9 mouse cellular contexts compared by ENCODE assay signal in genomic region chr15:36939153-36939552, GRCm38 (mm10).
A peak's percentile ranks its signal among the peaks of the same experiment; 100 is the strongest.
DNase-seq lines count a peak whose midpoint lies in the region; ATAC-seq and TF ChIP-seq lines count a peak whose summit lies in the region.
"Had no signal": no experiment of that assay in that cellular context is flagged by ENCODE, and none has a peak within 500 bp of the region (broad histone marks: within the 10 kb centered on the region; RNA-seq: fewer than 3 reads in every experiment).

No protein-coding gene starts in this region.

- peaks cover 25% of the 10 kb centered on the region for H3K4me1 ChIP-seq in erythroblast, embryonic 14.5 days (ENCODE audit: control insufficient read depth)
- peaks cover 14% of the 10 kb centered on the region for H3K4me1 ChIP-seq in testis, adult 2 months (ENCODE audit: control insufficient read depth, insufficient read depth, low read length)
- peaks cover 20% of the 10 kb centered on the region for H3K4me1 ChIP-seq in liver, embryonic 13.5 days (replicated peaks)

- TF ChIP-seq CTCF in testis, adult 2 months (IDR thresholded peaks at IDR 0.05; ENCODE audit: control insufficient read depth, insufficient read depth, insufficient replicate concordance, low read depth, low read length), result no peak

- H3K27me3 ChIP-seq in erythroblast, embryonic 14.5 days (ENCODE audit: control insufficient read depth), result peaks cover 3% of the 10 kb centered on the region; the same call in 1 of the 2 replicates
- H3K27me3 ChIP-seq in testis, adult 2 months (ENCODE audit: control insufficient read depth, insufficient read depth, low read length), result no peaks in the 10 kb centered on the region
- H3K27me3 ChIP-seq in liver, embryonic 13.5 days, result no peaks in the 10 kb centered on the region

- peak overlapping the region; percentile 81 for H3K4me2 ChIP-seq in liver, embryonic 13.5 days

- peak overlapping the region; percentile 71; the same call in 1 of the 2 replicates for H3K9ac ChIP-seq in liver, embryonic 13.5 days

- no peaks in the 10 kb centered on the region for H3K9me3 ChIP-seq in erythroblast, embryonic 14.5 days (ENCODE audit: control insufficient read depth, low read length)
- no peaks in the 10 kb centered on the region for H3K9me3 ChIP-seq in liver, embryonic 13.5 days (replicated peaks)

- DNase-seq in testis, postnatal 10 days (ENCODE audit: low spot score), result no peak
- DNase-seq in liver, embryonic 13.5 days, result no peak
- no peak for DNase-seq in T-cell, adult 2 months (ENCODE audit: low spot score)
- no peak for DNase-seq in adrenal gland, postnatal 14 days
- DNase-seq in thymus, postnatal 4 days, result no peak

- WGBS in liver, embryonic 13.5 days (ENCODE audit: insufficient replicate concordance), result 35% methylated on average over 9 of the region's 9 CpGs

- TF ChIP-seq POLR2A in testis, adult 2 months (IDR thresholded peaks at IDR 0.05; ENCODE audit: control insufficient read depth, low read depth, low read length), result no peak

- H3K4me3 ChIP-seq in erythroblast, embryonic 14.5 days (replicated peaks), result peak overlapping the region; percentile 68
- peak overlapping the region; percentile 88 for H3K4me3 ChIP-seq in testis, adult 2 months (ENCODE audit: control insufficient read depth, low read depth, low read length)
- H3K4me3 ChIP-seq in liver, embryonic 13.5 days (replicated peaks), result peak overlapping the region; percentile 62

- no peak for ATAC-seq in erythroblast, adult 5-6 weeks (replicated peaks; ENCODE audit: low FRiP score, poor library complexity, severe bottlenecking)
- ATAC-seq in liver, embryonic 13.5 days (ENCODE audit: low read depth), result no peak

- no peak overlapping the region for H3K27ac ChIP-seq in testis, adult 2 months (ENCODE audit: control insufficient read depth, insufficient read depth, low read depth, low read length)
- no peak overlapping the region for H3K27ac ChIP-seq in liver, embryonic 13.5 days
- H3K27ac ChIP-seq: macrophage had no signal

- H3K36me3 ChIP-seq in erythroblast, embryonic 14.5 days (ENCODE audit: control insufficient read depth), result no peaks in the 10 kb centered on the region
- H3K36me3 ChIP-seq in testis, adult 2 months (ENCODE audit: control insufficient read depth, insufficient read depth, low read length), result no peaks in the 10 kb centered on the region
- H3K36me3 ChIP-seq in liver, embryonic 13.5 days, result no peaks in the 10 kb centered on the region
